Mouse (Mus musculus) limb, embryonic 14.5 days (tissue): ENCODE results near the gene Agrn. TPM values are rescaled to one million over a fixed set of nuclear protein-coding genes. Genes with fewer than 3 reads are reported as not detected.

Experiments
- ATAC-seq: fragments of 200-750 bp; cut with Nextera tagmentation; 2 replicates; pipeline ENCODE4 v1.8.0; 2017; ENCODE audit warnings: low read depth, moderate number of reproducible peaks, moderate TSS enrichment; ENCODE audit not compliant: low FRiP score
- DNase-seq: peaks from one replicate; pipeline ENCODE4 v3.0.0-alpha.2; 2015; ENCODE audit warnings: low spot score
- H3K27ac ChIP-seq: fragments of 300-500 bp; sonication (generic); replicated peaks from 2 replicates; pipeline ENCODE4 v1.5.1; 2014; ENCODE audit warnings: low read depth, mild to moderate bottlenecking, low read length, moderate library complexity, mixed read lengths
- H3K27me3 ChIP-seq: fragments of 300-500 bp; sonication (generic); 2 replicates; pipeline ENCODE4 v1.6.1; 2014; ENCODE audit warnings: low read length, mixed read lengths; ENCODE audit not compliant: control insufficient read depth, insufficient read depth
- H3K36me3 ChIP-seq: fragments of 300-500 bp; sonication (generic); 2 replicates; pipeline ENCODE4 v1.6.1; 2014; ENCODE audit warnings: mild to moderate bottlenecking, low read length, moderate library complexity, mixed read lengths; ENCODE audit not compliant: control insufficient read depth, insufficient read depth
- H3K4me1 ChIP-seq: fragments of 300-500 bp; sonication (generic); 2 replicates; pipeline ENCODE4 v1.6.1; 2014; ENCODE audit warnings: antibody characterized with exemption, low read length, mixed read lengths; ENCODE audit not compliant: control insufficient read depth, insufficient read depth
- H3K4me2 ChIP-seq: fragments of 300-500 bp; sonication (generic); replicated peaks from 2 replicates; pipeline ENCODE4 v1.6.1; 2014; ENCODE audit warnings: low read depth, mild to moderate bottlenecking, low read length, moderate library complexity; ENCODE audit not compliant: severe bottlenecking
- H3K4me3 ChIP-seq: fragments of 300-500 bp; sonication (generic); replicated peaks from 2 replicates; pipeline ENCODE4 v1.5.1; 2014; ENCODE audit warnings: low read length
- H3K9ac ChIP-seq: fragments of 300-500 bp; sonication (generic); 2 replicates; pipeline ENCODE4 v1.6.1; 2014; ENCODE audit warnings: mild to moderate bottlenecking, low read depth, low read length, moderate library complexity; ENCODE audit not compliant: severe bottlenecking
- H3K9me3 ChIP-seq: fragments of 300-500 bp; sonication (generic); 2 replicates; pipeline ENCODE4 v1.6.1; 2016; ENCODE audit warnings: low read length; ENCODE audit not compliant: control insufficient read depth
- POLR2A ChIP-seq: fragments of 200-500 bp; IDR thresholded peaks from 2 replicates; pipeline ENCODE4 v1.8.0; 2012; ENCODE audit warnings: inconsistent platforms, mild to moderate bottlenecking, moderate library complexity, borderline replicate concordance; ENCODE audit not compliant: insufficient read depth, insufficient read length; ENCODE audit errors: extremely low read depth
- WGBS: fragments of 180-500 bp; shearing (Covaris S2); extraction: QIAGEN DNeasy Blood & Tissue Kit; methylation state at CpG from one replicate; pipeline ENCODE4 v1.1.7; 2014; 5-methylcytosine and 5-hydroxymethylcytosine counted together
- polyA plus RNA-seq, 2 experiments: library from polyadenylated mRNA; depleted of rRNA in 1 of 2; stranded (reverse) in 1 of 2; unstranded in 1 of 2; fragments of >200 nt; fragmentation: Nextera tagmentation in 1 of 2; extraction: Ambion mirVana in 1 of 2; gene quantifications; 2 replicates each; pipeline versions ENCODE4 v1.2.1 to v1.2.3; 2012 to 2014

The Agrn gene
- polyA plus RNA-seq, 2 experiments, result 78.5 to 264 TPM

GRCm38 (mm10) chr4:156209963-156210635 is 12.8 kb upstream of the Agrn start:
- Histone ChIP-seq H3K36me3 (no peaks in the 10 kb centered on the region), H3K27me3 (no peaks in the 10 kb centered on the region), H3K4me2 (no peak overlapping the region), H3K27ac (no peak overlapping the region), H3K9ac (no peak overlapping the region), H3K4me3 (no peak overlapping the region), H3K4me1 (no peaks in the 10 kb centered on the region), H3K9me3 (no peaks in the 10 kb centered on the region)
- ATAC-seq (no peak), DNase-seq (no peak)
- 72% methylated on average over 13 of the region's 13 CpGs for WGBS
- no peak for TF ChIP-seq POLR2A

- no peak for ATAC-seq
- Histone ChIP-seq H3K27ac (no peak overlapping the region), H3K4me3 (no peak overlapping the region), H3K9ac (no peak overlapping the region), H3K27me3 (peaks cover 10% of the 10 kb centered on the region; the same call in 1 of the 2 replicates), H3K4me2 (no peak overlapping the region), H3K36me3 (no peaks in the 10 kb centered on the region), H3K9me3 (no peaks in the 10 kb centered on the region), H3K4me1 (no peaks in the 10 kb centered on the region)
- no peak for DNase-seq
- TF ChIP-seq POLR2A, result no peak
- WGBS, result 84% methylated on average over 4 of the region's 4 CpGs
Measured at GRCm38 (mm10) chr4:156208872-156209271, 11.6 kb upstream of the Agrn start.

- peak; percentile 17; the same call in 1 of the 2 replicates for ATAC-seq
- Histone ChIP-seq H3K4me3 (peak overlapping the region; percentile 52), H3K27ac (no peak overlapping the region), H3K4me1 (no peaks in the 10 kb centered on the region; the same call in none of the 2 replicates), H3K4me2 (peak overlapping the region; percentile 98), H3K9me3 (no peaks in the 10 kb centered on the region), H3K9ac (peak overlapping the region; percentile 55), H3K27me3 (peaks cover 22% of the 10 kb centered on the region), H3K36me3 (no peaks in the 10 kb centered on the region)
- TF ChIP-seq POLR2A, result no peak
- DNase-seq, result no peak
- under 1% methylated on average over 49 of the region's 49 CpGs for WGBS
Measured at GRCm38 (mm10) chr4:156203413-156204131, 6.3 kb upstream of the Agrn start.

GRCm38 (mm10) chr4:156203001-156203412 is 5.7 kb upstream of the Agrn start, which contains the start of gene AW011738:
Gene AW011738 (plus strand): TSS chr4:156203304.
- ATAC-seq, result peak; percentile 81
- H3K4me1 ChIP-seq, result no peaks in the 10 kb centered on the region; the same call in none of the 2 replicates

GRCm38 (mm10) chr4:156202462-156202893 is 5.2 kb upstream of the Agrn start:
- H3K36me3 ChIP-seq, result no peaks in the 10 kb centered on the region
- H3K4me2 ChIP-seq, result peak overlapping the region; percentile 98
- H3K27ac ChIP-seq, result no peak overlapping the region
- no peak for TF ChIP-seq POLR2A
- H3K9me3 ChIP-seq, result no peaks in the 10 kb centered on the region
- DNase-seq (no peak), ATAC-seq (no peak)
- H3K9ac ChIP-seq, result peak overlapping the region; percentile 55; the same call in 1 of the 2 replicates
- WGBS, result 39% methylated on average over 12 of the region's 12 CpGs
- peak overlapping the region; percentile 52 for H3K4me3 ChIP-seq
- H3K4me1 ChIP-seq, result no peaks in the 10 kb centered on the region; the same call in none of the 2 replicates
- H3K27me3 ChIP-seq, result peaks cover 22% of the 10 kb centered on the region

More at GRCm38 (mm10) chr4:156203001-156203412, 5.7 kb upstream of the Agrn start, which contains the start of gene AW011738:
- WGBS, result under 1% methylated on average over 32 of the region's 39 CpGs
- TF ChIP-seq POLR2A, result no peak
- Histone ChIP-seq H3K9me3 (no peaks in the 10 kb centered on the region), H3K4me3 (peak within 1 kb of the TSS; percentile 52), H3K27ac (no peak within 1 kb of the TSS), H3K9ac (peak within 1 kb of the TSS; percentile 55), H3K4me2 (peak within 1 kb of the TSS; percentile 98), H3K27me3 (peaks cover 22% of the 10 kb centered on the region), H3K36me3 (no peaks in the 10 kb centered on the region)
- peak; percentile 60 for DNase-seq
